Mouse (Mus musculus) gonadal fat pad, adult 2 months (tissue): ENCODE results near the gene Lrrc52. TPM values are rescaled to one million over a fixed set of nuclear protein-coding genes. Genes with fewer than 3 reads are reported as not detected.

ENCODE experiments used
- DNase-seq: peaks from one replicate; pipeline ENCODE4 v3.0.0-alpha.2; 2012; ENCODE audit warnings: low read depth
- polyA plus RNA-seq: library from polyadenylated mRNA; depleted of rRNA; stranded (reverse); fragments of >200 nt; gene quantifications from 2 replicates; pipeline ENCODE4 v1.2.3, GENCODE M21; 2012; rRNA removed

Gene Lrrc52
- polyA plus RNA-seq, 1 experiment, result 0.19 TPM

- no peak for DNase-seq
These were observed 30.2 kb downstream of the Lrrc52 start for GRCm38 (mm10) chr1:167436186-167436975.

GRCm38 (mm10) chr1:167434931-167435330 lies 31.6 kb downstream of the Lrrc52 start:
- DNase-seq, result no peak

- no peak for DNase-seq
These were observed 35.5 kb downstream of the Lrrc52 start for GRCm38 (mm10) chr1:167430976-167431676.

GRCm38 (mm10) chr1:167426681-167427080 lies 39.9 kb downstream of the Lrrc52 start:
- no peak for DNase-seq

DNA sequence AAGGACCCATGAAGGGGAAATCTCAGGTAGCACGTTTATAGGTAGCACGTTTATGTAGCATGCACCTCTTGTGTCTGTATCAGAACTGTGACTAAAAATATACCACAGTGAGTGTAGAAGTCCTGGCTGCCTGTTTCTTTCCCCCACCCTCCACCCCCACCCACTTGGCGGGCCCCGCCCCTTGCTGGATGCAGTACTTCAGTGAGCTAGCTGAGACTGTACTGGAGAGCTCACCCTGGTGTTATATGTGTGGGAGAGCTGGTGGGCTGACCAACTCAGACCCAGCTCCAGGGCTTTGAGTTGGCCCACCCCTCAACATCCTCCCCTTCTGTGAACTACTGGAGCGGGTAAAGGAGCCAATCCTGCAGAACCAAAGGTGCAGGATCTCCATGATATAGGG lies 41.0 kb downstream of the Lrrc52 start:
- DNase-seq, result no peak

GRCm38 (mm10) chr1:167422501-167423240 lies 43.9 kb downstream of the Lrrc52 start:
- no peak for DNase-seq

GRCm38 (mm10) chr1:167414846-167415245 lies 51.7 kb downstream of the Lrrc52 start:
- DNase-seq, result no peak

- no peak for DNase-seq
These were observed 54.4 kb downstream of the Lrrc52 start for GRCm38 (mm10) chr1:167411991-167412715.

GRCm38 (mm10) chr1:167409601-167410000 lies 57.0 kb downstream of the Lrrc52 start:
- no peak for DNase-seq

DNA sequence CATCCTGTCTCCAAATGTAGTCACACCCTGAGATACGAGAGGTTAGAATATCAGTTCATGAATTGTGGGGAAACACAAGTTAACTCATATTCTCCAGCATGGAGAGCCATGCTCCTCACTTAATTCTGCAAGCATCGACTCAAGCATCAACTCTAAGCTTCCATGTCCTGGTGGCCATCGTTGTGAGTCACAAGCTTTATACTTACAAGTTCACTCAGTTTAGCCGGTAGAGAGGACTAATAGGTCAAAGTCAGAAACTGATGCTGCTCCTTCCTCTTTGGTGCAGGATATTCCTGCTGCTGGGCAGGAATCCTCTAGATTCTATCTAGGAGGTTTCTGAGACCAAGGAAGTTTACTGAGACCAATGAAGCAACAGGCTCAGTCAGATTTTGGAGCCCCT lies 61.3 kb downstream of the Lrrc52 start:
- DNase-seq, result no peak

Other genes with a start within 250 kb of the Lrrc52 start
- 9.5 and 12.4 TPM in 2 replicates for gene Uck2, start 181.5 kb downstream of the Lrrc52 start, polyA plus RNA-seq
- 84.1 and 106 TPM in 2 replicates for gene Tmco1, start 158.4 kb downstream of the Lrrc52 start, polyA plus RNA-seq
- 26.5 and 28.1 TPM in 2 replicates for gene Aldh9a1, start 116.8 kb downstream of the Lrrc52 start, polyA plus RNA-seq
- 252 and 380 TPM in 2 replicates for gene Mgst3, start 72.9 kb downstream of the Lrrc52 start, polyA plus RNA-seq
- 7.9 and 16.1 TPM in 2 replicates for gene Rxrg, start 131.6 kb upstream of the Lrrc52 start, polyA plus RNA-seq
- gene Lmx1a, start 222.5 kb upstream of the Lrrc52 start, polyA plus RNA-seq, result 0.04 TPM in 1 of 2 replicates, not detected in the other